Mouse (Mus musculus) retina, adult 2 months (tissue): Measurements from ENCODE around the gene Igsf11.

Experiments
- DNase-seq: peaks from one replicate; pipeline ENCODE4 v3.0.0-alpha.2; 2012; ENCODE audit warnings: low read depth, low spot score

Gene Igsf11

GRCm38 (mm10) chr16:38892371-38892770 lies at the start of gene Igsf11:
Gene Igsf11, plus strand, starts transcription at chr16:38892671.
- no peak for DNase-seq

- DNase-seq, result peak; percentile 36
Measured at GRCm38 (mm10) chr16:38858120-38858749, 34.2 kb upstream of the Igsf11 start.

GRCm38 (mm10) chr16:38860548-38860947 lies 31.9 kb upstream of the Igsf11 start:
- DNase-seq, result no peak

GRCm38 (mm10) chr16:38864358-38864757 lies 28.1 kb upstream of the Igsf11 start:
- no peak for DNase-seq

- no peak for DNase-seq
Measured at GRCm38 (mm10) chr16:38873231-38873630, 19.2 kb upstream of the Igsf11 start.

GRCm38 (mm10) chr16:38874481-38874880 lies 18.0 kb upstream of the Igsf11 start:
- DNase-seq, result no peak

GRCm38 (mm10) chr16:38898816-38899425 lies 6.5 kb downstream of the Igsf11 start:
- no peak for DNase-seq

GRCm38 (mm10) chr16:38900024-38900423 lies 7.6 kb downstream of the Igsf11 start:
- DNase-seq, result no peak

- DNase-seq, result peak; percentile 76
Measured at GRCm38 (mm10) chr16:38902111-38902778, 9.8 kb downstream of the Igsf11 start.

- DNase-seq, result no peak
Measured at GRCm38 (mm10) chr16:38903020-38903419, 10.5 kb downstream of the Igsf11 start.

- no peak for DNase-seq
Measured at GRCm38 (mm10) chr16:38904202-38904601, 11.7 kb downstream of the Igsf11 start.

GRCm38 (mm10) chr16:38905911-38906310 lies 13.4 kb downstream of the Igsf11 start:
- no peak for DNase-seq

GRCm38 (mm10) chr16:38908304-38908703 lies 15.8 kb downstream of the Igsf11 start:
- DNase-seq, result no peak

- no peak for DNase-seq
Measured at GRCm38 (mm10) chr16:38909506-38909905, 17.0 kb downstream of the Igsf11 start.

GRCm38 (mm10) chr16:38910088-38910487 lies 17.6 kb downstream of the Igsf11 start:
- DNase-seq, result no peak

- no peak for DNase-seq
Measured at GRCm38 (mm10) chr16:38915451-38915850, 23.0 kb downstream of the Igsf11 start.

- DNase-seq, result no peak
Measured at GRCm38 (mm10) chr16:38916053-38916786, 23.7 kb downstream of the Igsf11 start.

GRCm38 (mm10) chr16:38916885-38917284 lies 24.4 kb downstream of the Igsf11 start:
- no peak for DNase-seq

GRCm38 (mm10) chr16:38918121-38918520 lies 25.6 kb downstream of the Igsf11 start:
- no peak for DNase-seq

- no peak for DNase-seq
Measured at GRCm38 (mm10) chr16:38920488-38920887, 28.0 kb downstream of the Igsf11 start.

- no peak for DNase-seq
Measured at GRCm38 (mm10) chr16:38924940-38925339, 32.5 kb downstream of the Igsf11 start.

GRCm38 (mm10) chr16:38928760-38929159 lies 36.3 kb downstream of the Igsf11 start:
- no peak for DNase-seq
